ENCODE assay signal across 5 mouse cellular contexts in the genomic region with DNA sequence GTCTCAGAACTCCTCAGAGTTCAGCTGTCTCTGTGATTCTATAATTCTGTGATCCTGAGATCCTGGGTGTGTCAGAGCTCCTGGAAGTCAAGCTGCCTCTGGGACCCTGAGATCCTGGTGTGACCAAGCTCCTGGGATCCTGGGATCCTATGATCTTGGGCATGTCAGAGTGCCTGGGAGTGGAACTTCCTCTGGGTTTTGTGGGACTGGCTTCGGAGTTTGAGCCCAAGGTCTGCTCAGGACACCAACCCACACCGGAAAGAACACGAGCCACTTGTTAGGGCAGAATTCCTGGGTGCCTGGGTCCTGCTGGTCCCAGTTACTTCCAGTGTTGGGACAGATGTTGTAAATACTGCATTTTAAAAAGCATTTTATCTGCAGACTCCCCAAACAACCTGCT. TPM values are rescaled to one million over a fixed set of nuclear protein-coding genes. Genes with fewer than 3 reads are reported as not detected.
DNase-seq lines count a peak whose midpoint lies in the region; ATAC-seq and TF ChIP-seq lines count a peak whose summit lies in the region.
"Not testable (repeated sequence)": the region's sequence is repeated elsewhere in the genome, so short reads cannot be mapped to it uniquely, and the experiment has no call there.

No protein-coding gene starts in this region.

- intact Hi-C loops in gastrocnemius, adult 2 months (cut with DNase I); heart, adult 2 months (cut with DNase I): not testable (repeated sequence)

- H3K36me3 ChIP-seq in heart, adult 2 months (ENCODE audit: control insufficient read depth, insufficient read depth, low read length): peaks cover 65% of the 10 kb centered on the region
- H3K36me3 ChIP-seq in heart, embryonic 12.5 days: peaks cover 19% of the 10 kb centered on the region
- not testable (repeated sequence) for H3K36me3 ChIP-seq in heart, embryonic 14.5 days (ENCODE audit: control insufficient read depth, insufficient read depth, low read length); heart, embryonic 16.5 days (ENCODE audit: control insufficient read depth, insufficient read depth)

- peak overlapping the region; percentile 4; the same call in 1 of the 2 replicates for H3K4me3 ChIP-seq in gastrocnemius, adult 2 months
- H3K4me3 ChIP-seq in heart, adult 2 months; heart, embryonic 12.5 days; heart, embryonic 14.5 days (ENCODE audit: control insufficient read depth in 1 of 2, insufficient read depth in 1 of 2, low read depth in 1 of 2, low read length in 2 of 2); heart, embryonic 16.5 days (ENCODE audit: low read length): not testable (repeated sequence)

- H3K27me3 ChIP-seq in heart, adult 2 months (ENCODE audit: control insufficient read depth, insufficient read depth, low read length); heart, embryonic 12.5 days (replicated peaks); heart, embryonic 14.5 days (ENCODE audit: control insufficient read depth, insufficient read depth, low read length); heart, embryonic 16.5 days (ENCODE audit: control insufficient read depth, insufficient read depth, low read length): not testable (repeated sequence)

- peak overlapping the region; percentile 31 for H3K27ac ChIP-seq in gastrocnemius, adult 2 months
- peak overlapping the region; percentile 87 for H3K27ac ChIP-seq in heart, adult 2 months
- H3K27ac ChIP-seq in heart, embryonic 12.5 days (ENCODE audit: poor library complexity, severe bottlenecking): peak overlapping the region; percentile 45
- peak overlapping the region in 1 of 2 experiments; percentile 96; a peak in 2 of 4 replicates for H3K27ac ChIP-seq in heart, embryonic 14.5 days (replicated peaks in 1 of 2; ENCODE audit: control insufficient read depth in 1 of 2, insufficient read depth in 1 of 2, low read depth in 2 of 2, low read length in 2 of 2)
- peak overlapping the region; percentile 72 for H3K27ac ChIP-seq in heart, embryonic 16.5 days (ENCODE audit: low read length)

- H3K4me2 ChIP-seq in heart, embryonic 12.5 days; heart, embryonic 14.5 days (ENCODE audit: low read length); heart, embryonic 16.5 days (ENCODE audit: low read depth, low read length): not testable (repeated sequence)

- H3K9ac ChIP-seq in heart, adult 2 months (ENCODE audit: low read depth, low read length): peak overlapping the region; percentile 35; the same call in 1 of the 2 replicates
- H3K9ac ChIP-seq in heart, embryonic 12.5 days: not testable (repeated sequence)
- H3K9ac ChIP-seq in heart, embryonic 14.5 days (ENCODE audit: low read length): 0 out of 2 replicates have a peak overlapping the region, but pooled peaks have one; percentile 25
- peak overlapping the region; percentile 38; the same call in 1 of the 2 replicates for H3K9ac ChIP-seq in heart, embryonic 16.5 days (ENCODE audit: low read length)

- WGBS in heart, adult 2 months: 21% methylated on average over 3 of the region's 3 CpGs
- 89% methylated on average over 3 of the region's 3 CpGs for WGBS in heart, embryonic 12.5 days
- 92% methylated on average over 3 of the region's 3 CpGs for WGBS in heart, embryonic 14.5 days
- WGBS in heart, embryonic 16.5 days: 74% methylated on average over 3 of the region's 3 CpGs

- peaks cover 13% of the 10 kb centered on the region for H3K79me2 ChIP-seq in heart, adult 2 months (replicated peaks; ENCODE audit: control insufficient read depth, insufficient read depth, low read length)

- H3K9me3 ChIP-seq in heart, embryonic 12.5 days (replicated peaks); heart, embryonic 14.5 days (ENCODE audit: control insufficient read depth, low read length); heart, embryonic 16.5 days (replicated peaks; ENCODE audit: control insufficient read depth, low read length): not testable (repeated sequence)

- not testable (repeated sequence) for DNase-seq in gastrocnemius, adult 2 months; heart, adult 2 months

- not testable (repeated sequence) for TF ChIP-seq POLR2A in heart, adult 2 months (IDR thresholded peaks at IDR 0.05; ENCODE audit: insufficient read depth, low read depth, low read length)

- not testable (repeated sequence) for TF ChIP-seq EP300 in heart, adult 2 months (IDR thresholded peaks at IDR 0.05; ENCODE audit: insufficient read depth, low read depth, low read length)

- H3K4me1 ChIP-seq in heart, adult 2 months (ENCODE audit: control insufficient read depth, insufficient read depth, low read length): peaks cover 31% of the 10 kb centered on the region
- peaks cover 48% of the 10 kb centered on the region for H3K4me1 ChIP-seq in heart, embryonic 12.5 days (replicated peaks)
- peaks cover 18 to 57% of the 10 kb centered on the region in 2 experiments for H3K4me1 ChIP-seq in heart, embryonic 14.5 days (ENCODE audit: control insufficient read depth in 2 of 2, insufficient read depth in 2 of 2, low read length in 2 of 2)
- H3K4me1 ChIP-seq in heart, embryonic 16.5 days (ENCODE audit: control insufficient read depth, insufficient read depth, low read length): peaks cover 48% of the 10 kb centered on the region

- TF ChIP-seq CTCF in gastrocnemius, adult 2 months (IDR thresholded peaks at IDR 0.05); heart, adult 2 months (IDR thresholded peaks at IDR 0.05): not testable (repeated sequence)

- not testable (repeated sequence) for ATAC-seq in heart, embryonic 12.5 days (ENCODE audit: insufficient number of reproducible peaks, low FRiP score); heart, embryonic 14.5 days (ENCODE audit: insufficient number of reproducible peaks, insufficient read depth, low FRiP score, low read depth); heart, embryonic 16.5 days (replicated peaks; ENCODE audit: extremely low read depth, insufficient read depth, low FRiP score)

RNA-seq across cellular contexts. Expression of a gene that starts 12.8 kb away (rescaled TPM):
- total RNA-seq in gastrocnemius, adult 2 months (2021): 100 to 1,000 TPM; 112 to 141 TPM
- 100 to 1,000 TPM; 509 to 570 TPM for total RNA-seq in heart, adult 2 months (2021)
- 169 and 246 TPM in 2 replicates for polyA plus RNA-seq in heart, adult 2 months (2012; rRNA removed)
- 188 and 194 TPM in 2 replicates for polyA plus RNA-seq in heart, embryonic 12.5 days (2016; fragmentation: Nextera tagmentation; extraction: Ambion mirVana)
- 209 and 215 TPM in 2 replicates for polyA plus RNA-seq in heart, embryonic 14.5 days (2014; fragmentation: Nextera tagmentation; extraction: Ambion mirVana)
- 164 and 178 TPM in 2 replicates for polyA plus RNA-seq in heart, embryonic 16.5 days (2015; fragmentation: Nextera tagmentation; extraction: Ambion mirVana)
